In genomic region chr10:86389913-86390312, GRCm38 (mm10) we compare ENCODE assay signal across 10 mouse cellular contexts.
DNase-seq lines count a peak whose midpoint lies in the region; ATAC-seq lines count a peak whose summit lies in the region.
"Had no signal": no experiment of that assay in that cellular context is flagged by ENCODE, and none has a peak within 500 bp of the region (broad histone marks: within the 10 kb centered on the region; RNA-seq: fewer than 3 reads in every experiment).

No protein-coding gene starts in this region.

- 0 out of 2 replicates have a peak, but pooled peaks cover 6% of the 10 kb centered on the region for H3K4me1 ChIP-seq in embryonic facial prominence, embryonic 14.5 days (ENCODE audit: control insufficient read depth, insufficient read depth, low read length)
- peaks cover 18% of the 10 kb centered on the region for H3K4me1 ChIP-seq in embryonic facial prominence, embryonic 10.5 days
- peaks cover 11% of the 10 kb centered on the region; the same call in 1 of the 2 replicates for H3K4me1 ChIP-seq in midbrain, embryonic 10.5 days
- H3K4me1 ChIP-seq in midbrain, embryonic 16.5 days (ENCODE audit: control insufficient read depth, insufficient read depth, low read length): no peaks in the 10 kb centered on the region
- H3K4me1 ChIP-seq in hindbrain, embryonic 14.5 days (replicated peaks; ENCODE audit: control insufficient read depth, insufficient read depth, low read length): no peaks in the 10 kb centered on the region

- no peaks in the 10 kb centered on the region for H3K36me3 ChIP-seq in embryonic facial prominence, embryonic 14.5 days (ENCODE audit: control insufficient read depth, insufficient read depth, low read length)
- H3K36me3 ChIP-seq in embryonic facial prominence, embryonic 10.5 days (replicated peaks): no peaks in the 10 kb centered on the region
- H3K36me3 ChIP-seq in midbrain, embryonic 10.5 days: no peaks in the 10 kb centered on the region
- H3K36me3 ChIP-seq in midbrain, embryonic 16.5 days (ENCODE audit: control insufficient read depth, insufficient read depth, low read length): no peaks in the 10 kb centered on the region
- no peaks in the 10 kb centered on the region for H3K36me3 ChIP-seq in hindbrain, embryonic 14.5 days (replicated peaks; ENCODE audit: control insufficient read depth, insufficient read depth)
- H3K36me3 ChIP-seq: liver, embryonic 15.5 days had no signal

- no peak overlapping the region for H3K27ac ChIP-seq in embryonic facial prominence, embryonic 14.5 days (replicated peaks; ENCODE audit: low read depth, low read length)
- no peak overlapping the region for H3K27ac ChIP-seq in embryonic facial prominence, embryonic 10.5 days (replicated peaks)
- 0 out of 2 replicates have a peak overlapping the region, but pooled peaks have one; percentile 14 for H3K27ac ChIP-seq in midbrain, embryonic 10.5 days (replicated peaks)
- H3K27ac ChIP-seq in midbrain, embryonic 16.5 days (ENCODE audit: low read length): no peak overlapping the region
- no peak overlapping the region for H3K27ac ChIP-seq in hindbrain, embryonic 14.5 days
- H3K27ac ChIP-seq: liver, embryonic 15.5 days had no signal

- peak; percentile 49 for DNase-seq in embryonic facial prominence, embryonic 14.5 days (ENCODE audit: low spot score)
- DNase-seq in embryonic facial prominence, embryonic 10.5 days (ENCODE audit: low spot score): no peak
- DNase-seq in midbrain, embryonic 10.5 days (ENCODE audit: low spot score): no peak
- DNase-seq in hindbrain, embryonic 14.5 days (ENCODE audit: low spot score): peak; percentile 32
- peak; percentile 13 for DNase-seq in retina, embryonic 14.5 days (ENCODE audit: low spot score)
- no peak for DNase-seq in kidney, postnatal 10 days
- no peak for DNase-seq in spleen, adult 18-20 months
- DNase-seq: kidney, postnatal 14 days had no signal

- WGBS in embryonic facial prominence, embryonic 14.5 days: 48% methylated on average over 2 of the region's 2 CpGs
- WGBS in embryonic facial prominence, embryonic 10.5 days: 70% methylated on average over 2 of the region's 2 CpGs
- WGBS in midbrain, embryonic 10.5 days: 66% methylated on average over 2 of the region's 2 CpGs
- WGBS in midbrain, embryonic 16.5 days: 37% methylated on average over 2 of the region's 2 CpGs
- 37% methylated on average over 2 of the region's 2 CpGs for WGBS in hindbrain, embryonic 14.5 days

- no peak for ATAC-seq in embryonic facial prominence, embryonic 14.5 days (ENCODE audit: low read depth)
- no peak for ATAC-seq in midbrain, embryonic 16.5 days
- ATAC-seq in hindbrain, embryonic 14.5 days (ENCODE audit: low FRiP score): 0 out of 2 replicates have a peak, but pooled peaks have one; percentile 14

- no peak overlapping the region for H3K9ac ChIP-seq in embryonic facial prominence, embryonic 14.5 days (ENCODE audit: low read depth, low read length)
- no peak overlapping the region for H3K9ac ChIP-seq in midbrain, embryonic 16.5 days (ENCODE audit: low read depth, low read length)
- H3K9ac ChIP-seq in hindbrain, embryonic 14.5 days: no peak overlapping the region
- H3K9ac ChIP-seq: liver, embryonic 15.5 days had no signal

- H3K4me2 ChIP-seq in embryonic facial prominence, embryonic 14.5 days (ENCODE audit: low read depth, low read length): no peak overlapping the region
- no peak overlapping the region for H3K4me2 ChIP-seq in midbrain, embryonic 16.5 days (ENCODE audit: low read length)
- no peak overlapping the region for H3K4me2 ChIP-seq in hindbrain, embryonic 14.5 days (replicated peaks)
- H3K4me2 ChIP-seq: liver, embryonic 15.5 days had no signal

- no peaks in the 10 kb centered on the region for H3K27me3 ChIP-seq in embryonic facial prominence, embryonic 14.5 days (replicated peaks; ENCODE audit: control insufficient read depth, insufficient read depth, low read length)
- H3K27me3 ChIP-seq in embryonic facial prominence, embryonic 10.5 days (replicated peaks; ENCODE audit: low read depth, poor library complexity, severe bottlenecking): no peaks in the 10 kb centered on the region
- H3K27me3 ChIP-seq in midbrain, embryonic 10.5 days (ENCODE audit: low read depth, poor library complexity, severe bottlenecking): no peaks in the 10 kb centered on the region
- H3K27me3 ChIP-seq in midbrain, embryonic 16.5 days (ENCODE audit: control insufficient read depth, insufficient read depth, low read depth, low read length): no peaks in the 10 kb centered on the region
- H3K27me3 ChIP-seq in hindbrain, embryonic 14.5 days (ENCODE audit: control insufficient read depth, insufficient read depth, low read length): no peaks in the 10 kb centered on the region
- H3K27me3 ChIP-seq: liver, embryonic 15.5 days had no signal

- peaks cover 6% of the 10 kb centered on the region; the same call in 1 of the 2 replicates for H3K9me3 ChIP-seq in embryonic facial prominence, embryonic 14.5 days (ENCODE audit: control insufficient read depth, low read length)
- H3K9me3 ChIP-seq in embryonic facial prominence, embryonic 10.5 days: no peaks in the 10 kb centered on the region
- no peaks in the 10 kb centered on the region; the same call in 1 of the 2 replicates for H3K9me3 ChIP-seq in midbrain, embryonic 10.5 days (replicated peaks)
- 0 out of 2 replicates have a peak, but pooled peaks cover 3% of the 10 kb centered on the region for H3K9me3 ChIP-seq in midbrain, embryonic 16.5 days (replicated peaks; ENCODE audit: control insufficient read depth, low read length, poor library complexity, severe bottlenecking)
- no peaks in the 10 kb centered on the region for H3K9me3 ChIP-seq in hindbrain, embryonic 14.5 days (ENCODE audit: control insufficient read depth, low read length)
- H3K9me3 ChIP-seq: liver, embryonic 15.5 days had no signal

- H3K4me3 ChIP-seq in embryonic facial prominence, embryonic 14.5 days (ENCODE audit: low read depth, low read length): no peak overlapping the region
- H3K4me3 ChIP-seq in embryonic facial prominence, embryonic 10.5 days: no peak overlapping the region
- no peak overlapping the region for H3K4me3 ChIP-seq in midbrain, embryonic 10.5 days
- H3K4me3 ChIP-seq in midbrain, embryonic 16.5 days (ENCODE audit: low read depth, low read length): no peak overlapping the region
- H3K4me3 ChIP-seq in hindbrain, embryonic 14.5 days (replicated peaks; ENCODE audit: low read length): no peak overlapping the region
- H3K4me3 ChIP-seq: liver, embryonic 15.5 days had no signal

Comparison
In these comparisons a context has a peak if more than half of its experiments do, and no peak if none do; other contexts are left out.
1. DNase-seq: peak in embryonic facial prominence, embryonic 14.5 days (single experiment), hindbrain, embryonic 14.5 days (single experiment) and retina, embryonic 14.5 days (single experiment); none in embryonic facial prominence, embryonic 10.5 days (single experiment), midbrain, embryonic 10.5 days (single experiment), kidney, postnatal 10 days (single experiment) and spleen, adult 18-20 months (0 of 2).